ENCODE assay signal across 22 mouse cellular contexts in genomic region chrX:67283908-67284307, GRCm38 (mm10).
DNase-seq lines count a peak whose midpoint lies in the region; ATAC-seq and TF ChIP-seq lines count a peak whose summit lies in the region.
"Had no signal": no experiment of that assay in that cellular context is flagged by ENCODE, and none has a peak within 500 bp of the region (broad histone marks: within the 10 kb centered on the region; RNA-seq: fewer than 3 reads in every experiment).

No protein-coding gene starts in this region.

- no peaks in the 10 kb centered on the region for H3K4me1 ChIP-seq in forebrain, embryonic 11.5 days (replicated peaks; ENCODE audit: control insufficient read depth, insufficient read depth, low read length)
- no peaks in the 10 kb centered on the region for H3K4me1 ChIP-seq in forebrain, postnatal 0 days (ENCODE audit: insufficient read depth)
- H3K4me1 ChIP-seq in forebrain, embryonic 13.5 days: no peaks in the 10 kb centered on the region
- peaks cover 6% of the 10 kb centered on the region; the same call in 1 of the 2 replicates for H3K4me1 ChIP-seq in forebrain, embryonic 10.5 days
- no peaks in the 10 kb centered on the region for H3K4me1 ChIP-seq in forebrain, embryonic 15.5 days
- H3K4me1 ChIP-seq: embryonic facial prominence, embryonic 10.5 days; embryonic facial prominence, embryonic 12.5 days had no signal

- DNase-seq in forebrain, embryonic 11.5 days (ENCODE audit: low spot score): no peak
- no peak for DNase-seq in forebrain, postnatal 0 days
- no peak for DNase-seq in forebrain, embryonic 10.5 days (ENCODE audit: extremely low spot score, low spot score)
- no peak for DNase-seq in adrenal gland, postnatal 4 days (ENCODE audit: low spot score in 2 of 2)
- DNase-seq: adrenal gland, adult 8-10 months; adrenal gland, postnatal 14 days; adrenal gland, postnatal 36 days; B cell, adult 2 months; cerebellum, adult 11-12 months; cerebellum, adult 2 months; cerebellum, adult 9-10 months; cerebellum, postnatal 10 days; cerebellum, postnatal 25 days had no signal

- no peak overlapping the region for H3K9ac ChIP-seq in forebrain, embryonic 11.5 days (ENCODE audit: low read length)
- H3K9ac ChIP-seq in forebrain, postnatal 0 days: no peak overlapping the region
- no peak overlapping the region for H3K9ac ChIP-seq in forebrain, embryonic 13.5 days
- no peak overlapping the region for H3K9ac ChIP-seq in forebrain, embryonic 15.5 days (replicated peaks)
- H3K9ac ChIP-seq: embryonic facial prominence, embryonic 12.5 days had no signal

- H3K4me2 ChIP-seq in forebrain, embryonic 11.5 days (ENCODE audit: low read depth, low read length, severe bottlenecking): no peak overlapping the region
- H3K4me2 ChIP-seq in forebrain, postnatal 0 days (ENCODE audit: low read depth): no peak overlapping the region
- H3K4me2 ChIP-seq in forebrain, embryonic 13.5 days: no peak overlapping the region
- H3K4me2 ChIP-seq in forebrain, embryonic 15.5 days (replicated peaks): no peak overlapping the region
- H3K4me2 ChIP-seq: embryonic facial prominence, embryonic 12.5 days had no signal

- no peaks in the 10 kb centered on the region for H3K27me3 ChIP-seq in forebrain, embryonic 11.5 days (ENCODE audit: control insufficient read depth, insufficient read depth, low read length)
- no peaks in the 10 kb centered on the region for H3K27me3 ChIP-seq in forebrain, postnatal 0 days (ENCODE audit: insufficient read depth, low read length)
- no peaks in the 10 kb centered on the region for H3K27me3 ChIP-seq in forebrain, embryonic 13.5 days
- H3K27me3 ChIP-seq in forebrain, embryonic 10.5 days (ENCODE audit: poor library complexity, severe bottlenecking): no peaks in the 10 kb centered on the region
- no peaks in the 10 kb centered on the region for H3K27me3 ChIP-seq in forebrain, embryonic 15.5 days
- H3K27me3 ChIP-seq: CH12.LX; embryonic facial prominence, embryonic 12.5 days had no signal

- TF ChIP-seq CTCF in forebrain, postnatal 0 days (IDR thresholded peaks at IDR 0.05; ENCODE audit: low read depth): no peak

- no peaks in the 10 kb centered on the region for H3K36me3 ChIP-seq in forebrain, embryonic 11.5 days (ENCODE audit: control insufficient read depth, insufficient read depth, low read length)
- H3K36me3 ChIP-seq in forebrain, postnatal 0 days (ENCODE audit: insufficient read depth): no peaks in the 10 kb centered on the region
- H3K36me3 ChIP-seq in forebrain, embryonic 13.5 days (ENCODE audit: poor library complexity, severe bottlenecking): no peaks in the 10 kb centered on the region
- no peaks in the 10 kb centered on the region for H3K36me3 ChIP-seq in forebrain, embryonic 10.5 days (replicated peaks)
- H3K36me3 ChIP-seq in forebrain, embryonic 15.5 days: no peaks in the 10 kb centered on the region
- H3K36me3 ChIP-seq: embryonic facial prominence, embryonic 10.5 days; embryonic facial prominence, embryonic 12.5 days; G1E had no signal

- ATAC-seq in forebrain, embryonic 11.5 days (replicated peaks; ENCODE audit: low FRiP score): 0 out of 2 replicates have a peak, but pooled peaks have one; percentile 67
- ATAC-seq in forebrain, postnatal 0 days: no peak
- ATAC-seq in forebrain, embryonic 13.5 days: peak; percentile 10; the same call in 1 of the 2 replicates
- ATAC-seq in forebrain, embryonic 15.5 days (replicated peaks): 0 out of 2 replicates have a peak, but pooled peaks have one; percentile 38
- ATAC-seq: activated CD4-positive, CD25-positive, alpha-beta regulatory T cell, adult 4 months; CD4-positive, CD25-positive, alpha-beta regulatory T cell, adult 4 months; Patski had no signal

- H3K4me3 ChIP-seq in forebrain, embryonic 11.5 days (ENCODE audit: low read depth, low read length): no peak overlapping the region
- H3K4me3 ChIP-seq in forebrain, postnatal 0 days (ENCODE audit: low read depth, low read length): no peak overlapping the region
- H3K4me3 ChIP-seq in forebrain, embryonic 13.5 days: no peak overlapping the region
- H3K4me3 ChIP-seq in forebrain, embryonic 10.5 days: no peak overlapping the region
- H3K4me3 ChIP-seq in forebrain, embryonic 15.5 days: no peak overlapping the region
- H3K4me3 ChIP-seq: embryonic facial prominence, embryonic 10.5 days; embryonic facial prominence, embryonic 12.5 days had no signal

- no peaks in the 10 kb centered on the region for H3K9me3 ChIP-seq in forebrain, embryonic 11.5 days (ENCODE audit: control insufficient read depth, low read length)
- H3K9me3 ChIP-seq in forebrain, postnatal 0 days (ENCODE audit: low read length): no peaks in the 10 kb centered on the region
- no peaks in the 10 kb centered on the region for H3K9me3 ChIP-seq in forebrain, embryonic 13.5 days (replicated peaks)
- H3K9me3 ChIP-seq in forebrain, embryonic 10.5 days: no peaks in the 10 kb centered on the region
- H3K9me3 ChIP-seq in forebrain, embryonic 15.5 days: no peaks in the 10 kb centered on the region
- H3K9me3 ChIP-seq: embryonic facial prominence, embryonic 10.5 days; embryonic facial prominence, embryonic 12.5 days; G1E had no signal

- no peak overlapping the region for H3K27ac ChIP-seq in forebrain, embryonic 11.5 days (ENCODE audit: low read depth, low read length)
- no peak overlapping the region for H3K27ac ChIP-seq in forebrain, postnatal 0 days (ENCODE audit: low read depth, low read length)
- H3K27ac ChIP-seq in forebrain, embryonic 13.5 days: no peak overlapping the region
- no peak overlapping the region for H3K27ac ChIP-seq in forebrain, embryonic 10.5 days
- no peak overlapping the region for H3K27ac ChIP-seq in forebrain, embryonic 15.5 days (replicated peaks)
- H3K27ac ChIP-seq: embryonic facial prominence, embryonic 10.5 days; embryonic facial prominence, embryonic 12.5 days had no signal
